Mouse (Mus musculus) lung, adult 2 months (tissue): ENCODE data around the gene Larp1b.

ENCODE experiments used
- CTCF ChIP-seq: fragments of 200-500 bp; IDR thresholded peaks from 2 replicates; pipeline ENCODE4 v1.5.1; 2011; ENCODE audit warnings: mild to moderate bottlenecking, low read length, control low read depth; ENCODE audit not compliant: insufficient read depth
- POLR2A ChIP-seq: fragments of 200-500 bp; IDR thresholded peaks from 2 replicates; pipeline ENCODE4 v1.6.1; 2011; ENCODE audit warnings: low read depth, mild to moderate bottlenecking, control low read depth, low read length, borderline replicate concordance; ENCODE audit errors: extremely low read depth

GRCm38 (mm10) chr3:40938592-40938991 is 11.0 kb upstream of the Larp1b start:
- TF ChIP-seq POLR2A (no peak), CTCF (no peak)
